In genomic region chr16:22260423-22261143, GRCm38 (mm10) we compare ENCODE assay signal across 11 mouse cellular contexts. TPM values are rescaled to one million over a fixed set of nuclear protein-coding genes. Genes with fewer than 3 reads are reported as not detected.
DNase-seq lines count a peak whose midpoint lies in the region; ATAC-seq and TF ChIP-seq lines count a peak whose summit lies in the region.
"Had no signal": no experiment of that assay in that cellular context is flagged by ENCODE, and none has a peak within 500 bp of the region (broad histone marks: within the 10 kb centered on the region; RNA-seq: fewer than 3 reads in every experiment).

No protein-coding gene starts in this region.

- H3K4me3 ChIP-seq in hindbrain, embryonic 14.5 days (replicated peaks; ENCODE audit: low read length), result no peak overlapping the region
- H3K4me3 ChIP-seq in hindbrain, embryonic 10.5 days, result no peak overlapping the region
- no peak overlapping the region for H3K4me3 ChIP-seq in stomach, embryonic 14.5 days (ENCODE audit: low read depth, low read length)
- no peak overlapping the region for H3K4me3 ChIP-seq in stomach, postnatal 0 days (ENCODE audit: low read depth, low read length)
- no peak overlapping the region for H3K4me3 ChIP-seq in liver, embryonic 12.5 days
- no peak overlapping the region for H3K4me3 ChIP-seq in layer of hippocampus, adult 2 months
- H3K4me3 ChIP-seq: left cerebral cortex, adult 2 months had no signal

- H3K27me3 ChIP-seq in hindbrain, embryonic 14.5 days (ENCODE audit: control insufficient read depth, insufficient read depth, low read length), result no peaks in the 10 kb centered on the region
- H3K27me3 ChIP-seq in hindbrain, embryonic 10.5 days (ENCODE audit: insufficient read depth, poor library complexity, severe bottlenecking), result no peaks in the 10 kb centered on the region
- H3K27me3 ChIP-seq in stomach, embryonic 14.5 days (ENCODE audit: control insufficient read depth, insufficient read depth, low read length), result no peaks in the 10 kb centered on the region
- no peaks in the 10 kb centered on the region for H3K27me3 ChIP-seq in stomach, postnatal 0 days (ENCODE audit: control insufficient read depth, insufficient read depth, low read length)
- H3K27me3 ChIP-seq in liver, embryonic 12.5 days (replicated peaks), result no peaks in the 10 kb centered on the region
- H3K27me3 ChIP-seq: Patski had no signal

- TF ChIP-seq CTCF in stomach, postnatal 0 days (IDR thresholded peaks at IDR 0.05; ENCODE audit: low read depth), result no peak
- no peak for TF ChIP-seq CTCF in layer of hippocampus, adult 2 months (conservative IDR thresholded peaks at IDR 0.05)

- WGBS in hindbrain, embryonic 14.5 days, result 69% methylated on average over 3 of the region's 3 CpGs
- 78% methylated on average over 3 of the region's 3 CpGs for WGBS in hindbrain, embryonic 10.5 days
- 44% methylated on average over 3 of the region's 3 CpGs for WGBS in stomach, embryonic 14.5 days
- WGBS in stomach, postnatal 0 days, result 28% methylated on average over 3 of the region's 3 CpGs
- WGBS in liver, embryonic 12.5 days (ENCODE audit: insufficient replicate concordance), result 63% methylated on average over 3 of the region's 3 CpGs

- no peak for ATAC-seq in hindbrain, embryonic 14.5 days (ENCODE audit: low FRiP score)
- ATAC-seq in stomach, embryonic 14.5 days (ENCODE audit: insufficient number of reproducible peaks, insufficient read depth, low FRiP score, low read depth), result no peak
- ATAC-seq in stomach, postnatal 0 days (ENCODE audit: low FRiP score, low TSS enrichment), result no peak
- ATAC-seq in liver, embryonic 12.5 days, result no peak
- ATAC-seq: inflammation-experienced regulatory T-cells, adult 6 months; Patski had no signal

- H3K27ac ChIP-seq in hindbrain, embryonic 14.5 days, result no peak overlapping the region
- H3K27ac ChIP-seq in hindbrain, embryonic 10.5 days, result no peak overlapping the region
- H3K27ac ChIP-seq in stomach, embryonic 14.5 days (ENCODE audit: low read length), result no peak overlapping the region
- no peak overlapping the region for H3K27ac ChIP-seq in stomach, postnatal 0 days (replicated peaks)
- H3K27ac ChIP-seq in liver, embryonic 12.5 days, result no peak overlapping the region
- no peak overlapping the region for H3K27ac ChIP-seq in layer of hippocampus, adult 2 months
- H3K27ac ChIP-seq: left cerebral cortex, adult 2 months had no signal

- H3K4me2 ChIP-seq in hindbrain, embryonic 14.5 days (replicated peaks), result peak overlapping the region; percentile 25
- peak overlapping the region; percentile 23; the same call in 1 of the 2 replicates for H3K4me2 ChIP-seq in stomach, embryonic 14.5 days (replicated peaks; ENCODE audit: low read depth, low read length)
- H3K4me2 ChIP-seq in stomach, postnatal 0 days (replicated peaks; ENCODE audit: low read depth), result no peak overlapping the region; the same call in 1 of the 2 replicates
- H3K4me2 ChIP-seq in liver, embryonic 12.5 days, result peak overlapping the region; percentile 23

- no peak for DNase-seq in hindbrain, embryonic 14.5 days (ENCODE audit: low spot score)
- DNase-seq in hindbrain, embryonic 10.5 days (ENCODE audit: low spot score), result no peak
- DNase-seq in stomach, postnatal 0 days (ENCODE audit: low spot score), result no peak
- DNase-seq in layer of hippocampus, adult 2 months (ENCODE audit: low spot score in 2 of 2), result no peak
- DNase-seq in urinary bladder, postnatal 10 days (ENCODE audit: low spot score), result no peak
- DNase-seq: cerebellum, adult 9-10 months had no signal

- H3K9ac ChIP-seq in hindbrain, embryonic 14.5 days, result no peak overlapping the region
- H3K9ac ChIP-seq in stomach, embryonic 14.5 days (replicated peaks; ENCODE audit: low read depth, low read length), result no peak overlapping the region
- no peak overlapping the region for H3K9ac ChIP-seq in stomach, postnatal 0 days (ENCODE audit: low read length)
- no peak overlapping the region for H3K9ac ChIP-seq in liver, embryonic 12.5 days

- no peak for TF ChIP-seq EP300 in stomach, postnatal 0 days (optimal IDR thresholded peaks at IDR 0.05)

- H3K4me1 ChIP-seq in hindbrain, embryonic 14.5 days (replicated peaks; ENCODE audit: control insufficient read depth, insufficient read depth, low read length), result peaks cover 61% of the 10 kb centered on the region
- H3K4me1 ChIP-seq in hindbrain, embryonic 10.5 days (replicated peaks), result peaks cover 17% of the 10 kb centered on the region
- peaks cover 6% of the 10 kb centered on the region; the same call in 1 of the 2 replicates for H3K4me1 ChIP-seq in stomach, embryonic 14.5 days (ENCODE audit: control insufficient read depth, insufficient read depth, low read length)
- H3K4me1 ChIP-seq in stomach, postnatal 0 days (replicated peaks; ENCODE audit: control insufficient read depth, insufficient read depth), result no peaks in the 10 kb centered on the region; the same call in none of the 2 replicates
- peaks cover 39% of the 10 kb centered on the region for H3K4me1 ChIP-seq in liver, embryonic 12.5 days

- H3K36me3 ChIP-seq in hindbrain, embryonic 14.5 days (replicated peaks; ENCODE audit: control insufficient read depth, insufficient read depth), result no peaks in the 10 kb centered on the region
- peaks cover 42% of the 10 kb centered on the region for H3K36me3 ChIP-seq in hindbrain, embryonic 10.5 days
- H3K36me3 ChIP-seq in stomach, embryonic 14.5 days (ENCODE audit: control insufficient read depth, insufficient read depth, low read length), result no peaks in the 10 kb centered on the region
- H3K36me3 ChIP-seq in stomach, postnatal 0 days (ENCODE audit: control insufficient read depth, insufficient read depth, low read length), result no peaks in the 10 kb centered on the region
- H3K36me3 ChIP-seq in liver, embryonic 12.5 days, result peaks cover 43% of the 10 kb centered on the region

- H3K9me3 ChIP-seq in hindbrain, embryonic 14.5 days (ENCODE audit: control insufficient read depth, low read length), result no peaks in the 10 kb centered on the region
- no peaks in the 10 kb centered on the region for H3K9me3 ChIP-seq in hindbrain, embryonic 10.5 days
- no peaks in the 10 kb centered on the region for H3K9me3 ChIP-seq in stomach, embryonic 14.5 days (ENCODE audit: control insufficient read depth, low read depth, low read length)
- H3K9me3 ChIP-seq in stomach, postnatal 0 days (ENCODE audit: control insufficient read depth, low read length), result no peaks in the 10 kb centered on the region
- no peaks in the 10 kb centered on the region for H3K9me3 ChIP-seq in liver, embryonic 12.5 days (replicated peaks)

RNA-seq across cellular contexts. Expression of gene Tra2b, which starts 5.2 kb away (rescaled TPM):
- polyA plus RNA-seq in hindbrain, embryonic 14.5 days (2014; fragmentation: Nextera tagmentation; extraction: Ambion mirVana), result 222 and 239 TPM in 2 replicates
- 398 and 480 TPM in 2 replicates for polyA plus RNA-seq in hindbrain, embryonic 10.5 days (2016; fragmentation: Nextera tagmentation; extraction: Ambion mirVana)
- polyA plus RNA-seq in stomach, embryonic 14.5 days (2014; fragmentation: Nextera tagmentation; extraction: Ambion mirVana), result 355 and 370 TPM in 2 replicates
- polyA plus RNA-seq in stomach, postnatal 0 days (2015; fragmentation: Nextera tagmentation; extraction: Ambion mirVana), result 144 and 152 TPM in 2 replicates
- 239 and 249 TPM in 2 replicates for polyA plus RNA-seq in liver, embryonic 12.5 days (2016; fragmentation: Nextera tagmentation; extraction: Ambion mirVana)
- total RNA-seq in layer of hippocampus, adult 2 months (2021), result 10 to 100 TPM; 76.7 to 83.6 TPM
